Mouse (Mus musculus): Measurements from ENCODE around the gene Serinc3.
"Not testable (repeated sequence)": the region's sequence is repeated elsewhere in the genome, so short reads cannot be mapped to it uniquely, and the experiment has no call there.

Gene Serinc3

GRCm38 (mm10) chr2:163644575-163645385 is at the start of gene Serinc3:
Gene Serinc3 (minus strand): TSS chr2:163645131.
- peak; percentile 100 for DNase-seq (ENCODE audit: low spot score in 2 of 2)

- no peak for DNase-seq (ENCODE audit: low spot score in 2 of 2)
Observed at GRCm38 (mm10) chr2:163693716-163694314, 48.9 kb upstream of the Serinc3 start.

- no peak for DNase-seq (ENCODE audit: low spot score in 2 of 2)
Observed at GRCm38 (mm10) chr2:163692873-163693612, 48.1 kb upstream of the Serinc3 start.

- DNase-seq (ENCODE audit: low spot score in 2 of 2) = no peak
Observed at GRCm38 (mm10) chr2:163691846-163692605, 47.1 kb upstream of the Serinc3 start.

GRCm38 (mm10) chr2:163690409-163691304 is 45.7 kb upstream of the Serinc3 start:
- no peak for DNase-seq (ENCODE audit: low spot score in 2 of 2)

- DNase-seq (ENCODE audit: low spot score in 2 of 2) = no peak
Observed at GRCm38 (mm10) chr2:163689771-163690170, 44.8 kb upstream of the Serinc3 start.

GRCm38 (mm10) chr2:163688377-163688776 is 43.4 kb upstream of the Serinc3 start:
- not testable (repeated sequence) for DNase-seq (ENCODE audit: low spot score in 2 of 2)

- no peak for DNase-seq (ENCODE audit: low spot score in 2 of 2)
Observed at GRCm38 (mm10) chr2:163686886-163687285, 42.0 kb upstream of the Serinc3 start.

- DNase-seq (ENCODE audit: low spot score in 2 of 2) = no peak
Observed at GRCm38 (mm10) chr2:163686233-163686632, 41.3 kb upstream of the Serinc3 start.

GRCm38 (mm10) chr2:163685761-163686200 is 40.9 kb upstream of the Serinc3 start:
- DNase-seq (ENCODE audit: low spot score in 2 of 2) = no peak

GRCm38 (mm10) chr2:163685287-163685686 is 40.4 kb upstream of the Serinc3 start:
- DNase-seq (ENCODE audit: low spot score in 2 of 2) = no peak

GRCm38 (mm10) chr2:163682344-163682743 is 37.4 kb upstream of the Serinc3 start:
- DNase-seq (ENCODE audit: low spot score in 2 of 2) = no peak

GRCm38 (mm10) chr2:163676745-163677144 is 31.8 kb upstream of the Serinc3 start:
- no peak for DNase-seq (ENCODE audit: low spot score in 2 of 2)

GRCm38 (mm10) chr2:163676321-163676720 is 31.4 kb upstream of the Serinc3 start:
- no peak for DNase-seq (ENCODE audit: low spot score in 2 of 2)

- no peak for DNase-seq (ENCODE audit: low spot score in 2 of 2)
Observed at GRCm38 (mm10) chr2:163675662-163676061, 30.7 kb upstream of the Serinc3 start.

GRCm38 (mm10) chr2:163675144-163675619 is 30.3 kb upstream of the Serinc3 start:
- no peak for DNase-seq (ENCODE audit: low spot score in 2 of 2)

GRCm38 (mm10) chr2:163674397-163674796 is 29.5 kb upstream of the Serinc3 start:
- DNase-seq (ENCODE audit: low spot score in 2 of 2) = no peak

- no peak for DNase-seq (ENCODE audit: low spot score in 2 of 2)
Observed at GRCm38 (mm10) chr2:163670872-163671594, 26.1 kb upstream of the Serinc3 start.

GRCm38 (mm10) chr2:163667045-163667444 is 22.1 kb upstream of the Serinc3 start:
- DNase-seq (ENCODE audit: low spot score in 2 of 2) = no peak

GRCm38 (mm10) chr2:163663930-163664329 is 19.0 kb upstream of the Serinc3 start:
- DNase-seq (ENCODE audit: low spot score in 2 of 2) = no peak
